Mouse (Mus musculus) embryo, embryonic 9.5 days (tissue): ENCODE measurements around the gene Galnt18.

ENCODE experiments used
- DNase-seq: peaks from one replicate; pipeline ENCODE4 v3.0.0-alpha.2; 2017; ENCODE audit errors: extremely low spot score

Gene Galnt18

DNA sequence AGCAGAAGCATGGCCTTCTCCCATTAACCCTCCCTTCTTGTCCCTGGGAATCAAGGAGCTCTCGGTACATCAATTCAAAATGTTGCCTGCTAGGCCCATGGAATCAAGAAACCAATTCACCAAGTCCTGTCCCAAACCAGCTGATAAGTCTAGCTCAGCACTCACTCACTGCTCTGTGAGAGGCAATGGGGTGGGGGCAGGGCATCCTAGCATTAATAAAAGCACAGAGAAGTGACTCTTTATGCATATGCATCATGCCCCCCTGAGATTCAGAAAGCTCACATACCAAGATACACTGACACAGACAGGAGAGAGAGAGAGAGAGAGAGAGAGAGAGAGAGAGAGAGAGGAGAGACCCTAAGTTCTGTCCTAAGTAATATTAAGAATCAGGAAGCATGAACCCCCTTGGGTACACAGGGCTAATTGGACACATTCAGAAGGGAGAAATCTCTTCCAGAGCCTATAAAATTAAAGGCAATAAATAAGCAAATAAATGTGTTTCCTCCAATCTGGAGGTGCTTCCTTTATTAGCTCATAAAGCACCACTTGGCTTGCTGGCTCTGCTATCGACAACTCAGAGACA is 141.8 kb downstream of the Galnt18 start:
- no peak for DNase-seq

- DNase-seq = no peak
Observed at GRCm38 (mm10) chr7:111636503-111636902, 143.3 kb downstream of the Galnt18 start.

GRCm38 (mm10) chr7:111631265-111631664 is 148.5 kb downstream of the Galnt18 start:
- no peak for DNase-seq

- DNase-seq = no peak
Observed at GRCm38 (mm10) chr7:111626232-111626631, 153.5 kb downstream of the Galnt18 start.

GRCm38 (mm10) chr7:111625736-111626135 is 154.0 kb downstream of the Galnt18 start:
- DNase-seq = no peak

DNA sequence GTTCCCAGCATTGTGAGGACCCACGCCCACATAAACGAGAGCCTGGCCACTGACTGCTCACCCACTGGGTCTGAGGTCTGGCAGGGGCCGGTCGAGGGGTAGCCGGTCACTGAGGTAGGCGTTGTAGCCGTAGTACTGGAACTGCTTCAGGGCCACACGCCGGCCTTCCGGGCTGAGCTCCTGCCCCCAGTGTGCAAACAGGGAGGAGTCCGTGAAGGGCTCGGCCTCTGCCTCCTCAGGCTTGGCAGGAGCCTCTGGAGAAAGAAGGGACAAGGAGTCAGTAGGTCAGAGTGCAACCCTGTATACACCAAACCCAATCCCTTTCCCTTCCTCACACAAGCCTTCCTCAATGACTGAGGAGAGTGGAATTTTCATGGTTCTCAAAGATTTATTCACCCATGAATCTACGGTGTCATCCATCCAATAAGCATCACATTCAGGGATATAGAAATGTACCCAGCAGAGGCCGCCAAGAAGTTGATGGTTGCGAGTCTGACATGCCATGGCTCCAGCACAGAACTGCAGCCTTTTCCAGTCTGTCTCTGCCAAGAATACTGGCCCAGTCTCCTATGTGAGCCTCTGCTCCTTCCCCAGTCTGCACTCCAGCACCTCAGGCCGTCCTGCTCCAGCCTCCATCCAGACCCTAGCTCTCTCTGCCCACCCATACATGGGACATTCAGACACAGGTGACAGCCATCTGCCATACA is 163.4 kb downstream of the Galnt18 start:
- no peak for DNase-seq

- DNase-seq = no peak
Observed at GRCm38 (mm10) chr7:111614471-111614870, 165.3 kb downstream of the Galnt18 start.

- no peak for DNase-seq
Observed at GRCm38 (mm10) chr7:111607476-111607875, 172.3 kb downstream of the Galnt18 start.

DNA sequence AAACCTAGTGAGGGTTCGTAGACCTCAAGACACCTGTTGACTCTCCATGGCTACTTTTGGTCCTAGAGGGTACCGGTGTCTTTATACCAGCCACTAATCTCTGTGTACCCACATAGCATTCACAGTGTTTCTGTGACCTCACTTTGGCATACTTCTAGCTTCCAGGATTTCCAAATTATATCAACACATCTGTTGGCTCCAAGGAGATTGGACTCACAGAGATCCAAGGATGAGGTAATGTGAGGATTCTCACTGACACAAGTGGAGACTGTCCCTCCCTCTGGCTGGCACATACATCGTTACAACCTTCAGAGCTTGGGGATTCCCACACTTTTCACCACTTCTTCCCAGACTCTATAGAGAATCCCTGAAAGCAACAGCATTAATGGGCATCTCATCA is 173.7 kb downstream of the Galnt18 start:
- DNase-seq = no peak

GRCm38 (mm10) chr7:111605663-111606062 is 174.1 kb downstream of the Galnt18 start:
- DNase-seq = no peak

- no peak for DNase-seq
Observed at GRCm38 (mm10) chr7:111604578-111605208, 175.1 kb downstream of the Galnt18 start.

DNA sequence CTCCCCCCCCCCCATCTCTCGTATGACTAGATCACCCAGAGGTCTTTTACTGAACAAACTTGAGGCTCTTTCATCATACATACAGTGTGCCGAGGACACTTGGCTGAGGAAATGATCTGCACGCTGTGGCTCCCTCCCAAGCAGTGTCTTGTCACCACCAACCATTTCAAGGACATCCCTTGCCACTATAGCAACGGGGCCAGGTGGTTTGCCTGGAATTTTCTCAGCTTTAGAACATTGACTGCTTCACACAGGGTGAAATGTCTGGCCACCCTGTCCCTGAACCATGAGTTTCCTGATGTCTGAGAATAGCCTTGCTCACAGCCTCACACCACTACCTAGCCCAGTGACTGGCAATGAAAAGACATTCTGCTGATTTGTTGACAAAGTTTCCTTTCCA is 176.6 kb downstream of the Galnt18 start:
- no peak for DNase-seq

- no peak for DNase-seq
Observed at GRCm38 (mm10) chr7:111601339-111602067, 178.3 kb downstream of the Galnt18 start.

DNA sequence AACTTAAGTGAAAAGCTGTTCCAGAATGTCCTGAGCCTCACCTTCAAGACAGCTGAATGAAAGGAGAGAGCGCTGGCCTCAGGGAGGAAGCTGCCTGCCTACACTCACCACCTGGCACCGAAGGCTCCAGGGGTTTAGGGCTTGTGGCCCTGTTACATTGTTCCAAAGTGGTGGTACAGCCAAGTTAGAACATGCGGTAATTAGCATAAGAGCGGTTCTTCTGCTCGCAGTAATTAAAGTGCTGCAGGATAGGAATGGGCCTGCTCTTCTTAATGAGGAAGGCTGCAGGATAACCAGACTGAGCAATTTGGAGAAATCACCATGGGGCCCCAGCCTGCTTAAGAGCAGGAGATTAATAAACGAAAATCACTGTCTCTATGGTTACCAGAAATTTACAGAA is 179.0 kb downstream of the Galnt18 start:
- no peak for DNase-seq

- no peak for DNase-seq
Observed at GRCm38 (mm10) chr7:111593680-111594079, 186.1 kb downstream of the Galnt18 start.

DNA sequence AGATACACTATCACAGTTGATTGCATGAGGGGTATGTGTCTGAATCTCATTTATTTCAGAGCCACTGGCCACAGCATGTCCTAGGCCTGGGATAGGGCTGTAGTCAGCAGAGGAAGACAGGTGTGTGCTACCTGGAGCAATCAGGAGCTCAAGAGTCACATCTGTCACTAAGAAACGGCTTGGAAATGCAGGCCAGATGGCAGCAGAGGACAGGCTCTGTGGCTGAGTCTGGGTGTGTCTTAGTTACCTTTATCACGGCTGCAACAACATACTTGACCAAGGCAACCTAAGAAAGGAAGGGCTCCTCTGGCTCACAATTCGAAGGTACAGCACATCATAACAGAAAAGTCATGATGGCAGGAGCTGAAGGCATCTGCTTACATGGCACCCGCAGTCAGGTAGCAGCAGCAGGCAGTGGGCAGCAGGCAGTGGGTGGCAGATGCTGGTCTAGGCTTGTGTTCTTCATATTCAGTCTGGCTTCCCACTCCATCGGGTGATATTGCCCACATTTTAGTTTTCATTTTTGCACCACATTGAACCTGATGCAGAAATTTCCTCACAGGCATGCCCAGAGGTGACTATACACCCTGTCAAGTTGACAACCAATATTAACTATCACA is 190.2 kb downstream of the Galnt18 start:
- no peak for DNase-seq

DNA sequence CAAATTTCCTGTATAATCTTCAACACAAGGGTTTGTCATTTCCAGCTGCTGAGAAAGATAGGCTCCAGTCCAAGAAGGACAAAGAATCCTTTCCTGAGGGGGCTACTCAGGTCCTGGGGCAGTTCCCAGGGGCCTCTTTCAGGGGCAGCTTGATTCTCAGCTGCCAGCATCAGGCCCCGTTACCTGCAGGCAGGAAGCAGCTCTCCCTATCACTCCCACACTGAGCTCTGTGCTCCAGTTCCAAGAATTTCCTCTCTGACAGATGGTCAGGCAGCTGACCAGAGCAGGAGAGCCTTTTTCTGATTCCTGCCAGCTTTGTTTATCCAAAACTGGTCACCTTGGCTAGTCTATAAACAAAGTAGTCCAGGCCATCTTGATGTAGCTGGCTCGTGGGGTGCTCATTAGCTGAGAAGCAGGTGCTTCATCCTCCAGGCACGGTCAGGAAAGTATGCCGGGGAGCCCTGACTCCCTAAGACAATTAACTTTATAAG is 191.4 kb downstream of the Galnt18 start:
- no peak for DNase-seq

DNA sequence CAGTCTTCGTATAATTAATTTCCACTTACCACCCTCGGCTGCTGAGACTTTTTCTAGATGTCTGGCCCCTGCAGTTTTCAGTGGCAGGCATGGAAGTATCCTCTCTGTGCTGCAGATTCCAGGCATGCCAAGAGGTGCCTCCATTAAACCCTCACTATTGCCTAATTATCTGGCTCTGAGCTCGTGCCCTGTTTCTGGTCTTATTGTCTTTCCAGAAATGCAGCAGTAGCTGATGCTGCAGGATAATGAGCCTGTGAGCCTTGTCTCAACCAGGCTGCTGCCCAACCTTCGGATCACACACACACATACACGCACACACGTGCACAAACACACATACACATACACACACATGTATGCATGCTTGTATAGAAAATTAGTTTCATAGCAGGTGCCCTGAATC is 199.2 kb downstream of the Galnt18 start:
- no peak for DNase-seq

DNA sequence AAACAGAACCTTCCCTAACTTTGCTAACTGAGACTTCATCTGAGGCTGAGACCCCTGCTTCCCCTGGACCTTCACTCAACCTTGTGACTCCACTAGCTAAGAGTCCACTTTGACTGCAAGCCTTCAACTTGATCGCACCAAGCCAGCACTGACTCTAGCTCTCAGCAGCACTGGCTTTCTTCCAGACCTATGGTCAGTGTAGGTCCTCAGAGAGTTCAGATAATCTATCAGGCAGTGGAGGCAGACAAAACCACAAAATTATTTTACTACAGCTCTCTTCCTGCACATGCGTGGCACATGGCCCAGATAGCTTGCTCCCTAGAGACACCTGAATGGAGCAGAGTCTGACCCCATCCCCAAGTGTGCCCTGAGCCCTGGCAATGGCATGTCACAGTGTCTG is 204.7 kb downstream of the Galnt18 start:
- DNase-seq = no peak

DNA sequence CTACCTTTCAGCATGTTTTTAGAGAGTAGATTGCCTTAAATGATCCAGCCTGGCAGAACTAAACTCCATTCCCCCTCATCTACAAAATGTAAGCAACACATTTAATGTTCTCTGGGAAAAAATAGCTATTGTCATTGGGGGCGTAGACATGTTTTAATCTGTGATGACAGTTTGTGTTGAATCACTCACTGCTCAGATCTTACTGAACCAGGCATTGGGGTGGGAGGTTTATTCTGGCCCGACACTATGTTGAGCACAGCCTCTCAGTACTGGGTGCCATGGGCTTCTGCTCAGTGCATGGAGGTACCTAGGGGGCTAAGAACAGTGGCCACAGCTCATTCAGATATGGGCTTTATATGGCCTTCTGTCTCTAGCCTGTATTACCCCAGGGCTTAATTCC is 207.4 kb downstream of the Galnt18 start:
- DNase-seq = no peak

DNA sequence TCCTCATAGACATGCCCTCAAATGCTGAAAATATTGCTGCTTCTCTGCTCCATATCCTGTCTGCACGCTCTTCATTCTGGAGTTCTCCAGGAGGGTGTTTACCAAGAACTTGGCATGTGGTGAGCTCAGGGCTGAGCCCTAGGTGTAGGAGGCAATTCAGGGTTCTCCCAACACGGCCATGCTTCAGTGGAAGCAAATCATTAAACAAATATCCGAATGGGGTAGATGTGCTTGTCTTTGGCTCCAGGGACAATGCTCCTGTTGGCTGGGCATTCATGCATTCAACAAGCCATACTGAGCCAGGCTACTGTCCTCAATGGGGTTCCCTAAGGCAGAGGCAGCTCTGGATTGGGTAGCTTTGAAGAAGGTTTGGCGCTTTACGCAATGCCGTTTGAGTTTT is 212.9 kb downstream of the Galnt18 start:
- DNase-seq = no peak
